Mouse (Mus musculus): ENCODE data around the gene Gosr2. TPM values are rescaled to one million over a fixed set of nuclear protein-coding genes. Genes with fewer than 3 reads are reported as not detected.

Gene Gosr2
- polyA plus RNA-seq, 1 experiment from 2014 or later: 107 TPM

GRCm38 (mm10) chr11:103653359-103653965, 44.2 kb downstream of the Gosr2 start:
- no peak for ATAC-seq
- no peak overlapping the region for H3K4me2 ChIP-seq (ENCODE audit: low read length)
- no peaks in the 10 kb centered on the region for H3K9me3 ChIP-seq (ENCODE audit: control insufficient read depth, low read length)
- no peak overlapping the region for H3K9ac ChIP-seq (replicated peaks; ENCODE audit: low read depth, low read length)
- H3K27me3 ChIP-seq (replicated peaks; ENCODE audit: control insufficient read depth, insufficient read depth, low read length): peaks cover 57% of the 10 kb centered on the region
- H3K4me1 ChIP-seq (replicated peaks; ENCODE audit: control insufficient read depth, insufficient read depth, low read length): peaks cover 22% of the 10 kb centered on the region
- H3K4me3 ChIP-seq (replicated peaks; ENCODE audit: low read length): no peak overlapping the region
- no peaks in the 10 kb centered on the region for H3K36me3 ChIP-seq (ENCODE audit: control insufficient read depth, insufficient read depth)
- no peak overlapping the region for H3K27ac ChIP-seq (ENCODE audit: low read length)
- 63% methylated on average over 10 of the region's 10 CpGs for WGBS

GRCm38 (mm10) chr11:103651426-103651825, 46.3 kb downstream of the Gosr2 start:
- Histone ChIP-seq H3K9ac (replicated peaks; ENCODE audit: low read depth, low read length) (no peak overlapping the region), H3K27ac (ENCODE audit: low read length) (no peak overlapping the region), H3K36me3 (ENCODE audit: control insufficient read depth, insufficient read depth) (no peaks in the 10 kb centered on the region), H3K4me1 (replicated peaks; ENCODE audit: control insufficient read depth, insufficient read depth, low read length) (peaks cover 20% of the 10 kb centered on the region), H3K27me3 (replicated peaks; ENCODE audit: control insufficient read depth, insufficient read depth, low read length) (peaks cover 77% of the 10 kb centered on the region), H3K4me2 (ENCODE audit: low read length) (no peak overlapping the region), H3K4me3 (replicated peaks; ENCODE audit: low read length) (no peak overlapping the region), H3K9me3 (ENCODE audit: control insufficient read depth, low read length) (no peaks in the 10 kb centered on the region)
- WGBS: 76% methylated on average over 6 of the region's 6 CpGs
- ATAC-seq: no peak

DNA sequence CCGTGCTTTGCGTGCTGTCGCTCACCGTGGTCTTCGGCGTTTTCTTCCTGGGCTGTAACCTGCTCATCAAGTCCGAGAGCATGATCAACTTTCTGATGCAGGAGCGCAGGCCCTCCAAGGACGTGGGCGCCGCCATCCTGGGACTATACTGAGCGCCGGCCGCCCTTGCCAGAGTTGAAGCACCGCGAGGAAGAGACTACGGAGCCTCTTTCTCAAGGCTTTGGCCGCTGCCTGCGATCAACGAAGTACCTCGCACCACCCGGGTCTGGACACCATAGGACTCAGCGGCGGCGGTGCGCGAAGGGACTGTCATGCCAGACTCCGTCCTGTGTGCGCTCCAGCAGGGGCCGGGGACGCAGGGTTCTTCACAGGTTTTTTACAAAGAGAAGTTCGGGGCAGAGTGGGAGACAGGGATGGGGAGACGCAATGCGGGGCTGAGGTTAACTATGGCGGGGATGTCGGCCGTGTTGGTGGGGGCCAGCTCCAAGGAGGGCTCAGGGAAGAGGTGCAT, 47.7 kb downstream of the Gosr2 start:
- H3K4me3 ChIP-seq (replicated peaks; ENCODE audit: low read length): peak overlapping the region; percentile 42
- peak overlapping the region; percentile 62 for H3K4me2 ChIP-seq (ENCODE audit: low read length)
- ATAC-seq: no peak
- H3K27ac ChIP-seq (ENCODE audit: low read length): no peak overlapping the region
- no peaks in the 10 kb centered on the region for H3K36me3 ChIP-seq (ENCODE audit: control insufficient read depth, insufficient read depth)
- WGBS: 2% methylated on average over 37 of the region's 37 CpGs
- H3K9me3 ChIP-seq (ENCODE audit: control insufficient read depth, low read length): no peaks in the 10 kb centered on the region
- H3K4me1 ChIP-seq (replicated peaks; ENCODE audit: control insufficient read depth, insufficient read depth, low read length): peaks cover 16% of the 10 kb centered on the region
- peak overlapping the region; percentile 43; the same call in 1 of the 2 replicates for H3K9ac ChIP-seq (replicated peaks; ENCODE audit: low read depth, low read length)
- H3K27me3 ChIP-seq (replicated peaks; ENCODE audit: control insufficient read depth, insufficient read depth, low read length): peaks cover 70% of the 10 kb centered on the region

- Histone ChIP-seq H3K36me3 (ENCODE audit: control insufficient read depth, insufficient read depth) (no peaks in the 10 kb centered on the region), H3K4me2 (ENCODE audit: low read length) (peak within 1 kb of the TSS; percentile 62), H3K27ac (ENCODE audit: low read length) (no peak within 1 kb of the TSS), H3K9me3 (ENCODE audit: control insufficient read depth, low read length) (0 out of 2 replicates have a peak, but pooled peaks cover 2% of the 10 kb centered on the region), H3K27me3 (replicated peaks; ENCODE audit: control insufficient read depth, insufficient read depth, low read length) (peaks cover 64% of the 10 kb centered on the region), H3K4me1 (replicated peaks; ENCODE audit: control insufficient read depth, insufficient read depth, low read length) (peaks cover 16% of the 10 kb centered on the region), H3K4me3 (replicated peaks; ENCODE audit: low read length) (peak within 1 kb of the TSS; percentile 42), H3K9ac (replicated peaks; ENCODE audit: low read depth, low read length) (peak within 1 kb of the TSS; percentile 43)
- 1% methylated on average over 50 of the region's 71 CpGs for WGBS
- 0 out of 2 replicates have a peak, but pooled peaks have one; percentile 26 for ATAC-seq
Measured at GRCm38 (mm10) chr11:103649301-103649982, 48.3 kb downstream of the Gosr2 start, which contains the start of gene Rprml. Gene Rprml (plus strand): TSS chr11:103649570.

- Histone ChIP-seq H3K4me1 (replicated peaks; ENCODE audit: control insufficient read depth, insufficient read depth, low read length) (peaks cover 16% of the 10 kb centered on the region), H3K4me2 (ENCODE audit: low read length) (no peak overlapping the region), H3K27ac (ENCODE audit: low read length) (no peak overlapping the region), H3K4me3 (replicated peaks; ENCODE audit: low read length) (no peak overlapping the region), H3K9ac (replicated peaks; ENCODE audit: low read depth, low read length) (no peak overlapping the region), H3K36me3 (ENCODE audit: control insufficient read depth, insufficient read depth) (no peaks in the 10 kb centered on the region), H3K27me3 (replicated peaks; ENCODE audit: control insufficient read depth, insufficient read depth, low read length) (peaks cover 64% of the 10 kb centered on the region), H3K9me3 (ENCODE audit: control insufficient read depth, low read length) (0 out of 2 replicates have a peak, but pooled peaks cover 2% of the 10 kb centered on the region)
- 23% methylated on average over 7 of the region's 7 CpGs for WGBS
- ATAC-seq: no peak
Measured at GRCm38 (mm10) chr11:103648656-103649055, 49.0 kb downstream of the Gosr2 start.

GRCm38 (mm10) chr11:103647921-103648620, 49.6 kb downstream of the Gosr2 start:
- Histone ChIP-seq H3K36me3 (ENCODE audit: control insufficient read depth, insufficient read depth) (no peaks in the 10 kb centered on the region), H3K4me2 (ENCODE audit: low read length) (no peak overlapping the region), H3K4me3 (replicated peaks; ENCODE audit: low read length) (no peak overlapping the region), H3K9ac (replicated peaks; ENCODE audit: low read depth, low read length) (no peak overlapping the region), H3K9me3 (ENCODE audit: control insufficient read depth, low read length) (0 out of 2 replicates have a peak, but pooled peaks cover 2% of the 10 kb centered on the region), H3K4me1 (replicated peaks; ENCODE audit: control insufficient read depth, insufficient read depth, low read length) (peaks cover 16% of the 10 kb centered on the region), H3K27me3 (replicated peaks; ENCODE audit: control insufficient read depth, insufficient read depth, low read length) (peaks cover 61% of the 10 kb centered on the region), H3K27ac (ENCODE audit: low read length) (no peak overlapping the region)
- 13% methylated on average over 11 of the region's 11 CpGs for WGBS
- no peak for ATAC-seq

- 0 out of 2 replicates have a peak, but pooled peaks cover 2% of the 10 kb centered on the region for H3K9me3 ChIP-seq (ENCODE audit: control insufficient read depth, low read length)
- no peak overlapping the region for H3K9ac ChIP-seq (replicated peaks; ENCODE audit: low read depth, low read length)
- H3K4me2 ChIP-seq (ENCODE audit: low read length): no peak overlapping the region
- H3K36me3 ChIP-seq (ENCODE audit: control insufficient read depth, insufficient read depth): no peaks in the 10 kb centered on the region
- H3K4me1 ChIP-seq (replicated peaks; ENCODE audit: control insufficient read depth, insufficient read depth, low read length): peaks cover 16% of the 10 kb centered on the region
- peaks cover 48% of the 10 kb centered on the region for H3K27me3 ChIP-seq (replicated peaks; ENCODE audit: control insufficient read depth, insufficient read depth, low read length)
- no peak for ATAC-seq
- 83% methylated on average over 6 of the region's 6 CpGs for WGBS
- no peak overlapping the region for H3K27ac ChIP-seq (ENCODE audit: low read length)
- no peak overlapping the region for H3K4me3 ChIP-seq (replicated peaks; ENCODE audit: low read length)
Measured at GRCm38 (mm10) chr11:103646301-103646700, 51.4 kb downstream of the Gosr2 start.

DNA sequence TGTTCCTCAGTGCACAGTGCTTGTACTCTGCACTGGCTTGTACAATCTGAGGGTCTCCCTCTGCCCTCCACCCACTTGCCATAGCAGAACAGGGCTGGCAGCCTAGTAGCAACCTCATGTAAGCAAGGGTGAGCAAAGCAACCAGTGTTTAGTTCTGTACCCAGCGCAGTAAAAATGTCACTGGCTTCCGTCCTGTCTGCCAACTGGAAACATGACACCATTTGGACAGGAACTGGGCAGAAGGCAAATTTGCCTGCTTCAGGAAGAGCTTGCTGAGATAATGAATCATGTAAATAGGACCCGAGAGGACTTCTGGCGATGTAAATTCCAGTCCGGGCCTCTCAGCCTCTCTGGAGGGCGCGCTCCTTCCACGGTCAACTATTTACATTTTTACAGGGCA, 52.0 kb downstream of the Gosr2 start:
- peaks cover 44% of the 10 kb centered on the region for H3K27me3 ChIP-seq (replicated peaks; ENCODE audit: control insufficient read depth, insufficient read depth, low read length)
- no peak overlapping the region for H3K4me3 ChIP-seq (replicated peaks; ENCODE audit: low read length)
- 89% methylated on average over 8 of the region's 8 CpGs for WGBS
- no peak overlapping the region for H3K9ac ChIP-seq (replicated peaks; ENCODE audit: low read depth, low read length)
- no peak overlapping the region for H3K27ac ChIP-seq (ENCODE audit: low read length)
- ATAC-seq: no peak
- H3K36me3 ChIP-seq (ENCODE audit: control insufficient read depth, insufficient read depth): no peaks in the 10 kb centered on the region
- peaks cover 16% of the 10 kb centered on the region for H3K4me1 ChIP-seq (replicated peaks; ENCODE audit: control insufficient read depth, insufficient read depth, low read length)
- no peak overlapping the region for H3K4me2 ChIP-seq (ENCODE audit: low read length)
- 0 out of 2 replicates have a peak, but pooled peaks cover 2% of the 10 kb centered on the region for H3K9me3 ChIP-seq (ENCODE audit: control insufficient read depth, low read length)

DNA sequence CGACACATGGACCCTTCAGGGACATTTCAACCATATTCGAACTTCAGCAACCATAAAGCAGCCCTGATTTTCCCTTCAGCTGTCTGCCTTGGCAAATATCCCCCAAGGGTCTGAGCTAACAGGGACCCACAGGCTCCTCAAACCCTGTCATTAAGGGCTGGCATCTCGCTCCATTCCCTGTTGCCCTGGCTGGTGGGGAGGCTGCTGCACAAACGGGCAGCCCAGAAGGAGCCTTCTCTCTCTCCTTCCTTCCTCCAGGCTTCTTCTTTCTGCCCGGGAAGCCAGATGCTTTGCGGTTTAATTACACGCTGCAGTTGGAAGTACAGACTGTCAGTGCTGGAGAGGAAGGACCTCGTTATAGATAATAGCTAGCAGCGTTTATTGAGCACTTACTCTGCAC, 54.5 kb downstream of the Gosr2 start:
- WGBS: 56% methylated on average over 9 of the region's 9 CpGs
- Histone ChIP-seq H3K4me2 (ENCODE audit: low read length) (no peak overlapping the region), H3K4me1 (replicated peaks; ENCODE audit: control insufficient read depth, insufficient read depth, low read length) (no peaks in the 10 kb centered on the region), H3K36me3 (ENCODE audit: control insufficient read depth, insufficient read depth) (no peaks in the 10 kb centered on the region), H3K27ac (ENCODE audit: low read length) (no peak overlapping the region), H3K27me3 (replicated peaks; ENCODE audit: control insufficient read depth, insufficient read depth, low read length) (peaks cover 37% of the 10 kb centered on the region), H3K9ac (replicated peaks; ENCODE audit: low read depth, low read length) (no peak overlapping the region), H3K9me3 (ENCODE audit: control insufficient read depth, low read length) (0 out of 2 replicates have a peak, but pooled peaks cover 2% of the 10 kb centered on the region), H3K4me3 (replicated peaks; ENCODE audit: low read length) (no peak overlapping the region)
- ATAC-seq: no peak

All from forebrain, embryonic 16.5 days (tissue).